Mouse (Mus musculus): ENCODE data around the gene Mb. TPM values are rescaled to one million over a fixed set of nuclear protein-coding genes. Genes with fewer than 3 reads are reported as not detected.

The Mb gene
- polyA plus RNA-seq, 1 experiment from 2014 or later: not detected

GRCm38 (mm10) chr15:77079256-77079822 is 28.9 kb upstream of the Mb start:
- H3K27me3 ChIP-seq: no peaks in the 10 kb centered on the region
- ATAC-seq (ENCODE audit: low FRiP score): no peak
- no peaks in the 10 kb centered on the region for H3K9me3 ChIP-seq
- no peak overlapping the region for H3K27ac ChIP-seq
- no peak overlapping the region for H3K4me3 ChIP-seq (replicated peaks)
- no peak overlapping the region for H3K4me2 ChIP-seq
- WGBS: 57% methylated on average over 14 of the region's 14 CpGs
- H3K36me3 ChIP-seq (replicated peaks): peaks cover 52% of the 10 kb centered on the region
- H3K9ac ChIP-seq: no peak overlapping the region
- H3K4me1 ChIP-seq: peaks cover 8% of the 10 kb centered on the region

GRCm38 (mm10) chr15:77078786-77079185 is 28.3 kb upstream of the Mb start:
- 54% methylated on average over 3 of the region's 3 CpGs for WGBS
- no peak for ATAC-seq (ENCODE audit: low FRiP score)
- H3K9ac ChIP-seq: no peak overlapping the region
- H3K9me3 ChIP-seq: no peaks in the 10 kb centered on the region
- H3K4me3 ChIP-seq (replicated peaks): no peak overlapping the region
- no peak overlapping the region for H3K27ac ChIP-seq
- no peaks in the 10 kb centered on the region for H3K27me3 ChIP-seq
- H3K4me1 ChIP-seq: peaks cover 8% of the 10 kb centered on the region
- H3K36me3 ChIP-seq (replicated peaks): peaks cover 52% of the 10 kb centered on the region
- H3K4me2 ChIP-seq: no peak overlapping the region

DNA sequence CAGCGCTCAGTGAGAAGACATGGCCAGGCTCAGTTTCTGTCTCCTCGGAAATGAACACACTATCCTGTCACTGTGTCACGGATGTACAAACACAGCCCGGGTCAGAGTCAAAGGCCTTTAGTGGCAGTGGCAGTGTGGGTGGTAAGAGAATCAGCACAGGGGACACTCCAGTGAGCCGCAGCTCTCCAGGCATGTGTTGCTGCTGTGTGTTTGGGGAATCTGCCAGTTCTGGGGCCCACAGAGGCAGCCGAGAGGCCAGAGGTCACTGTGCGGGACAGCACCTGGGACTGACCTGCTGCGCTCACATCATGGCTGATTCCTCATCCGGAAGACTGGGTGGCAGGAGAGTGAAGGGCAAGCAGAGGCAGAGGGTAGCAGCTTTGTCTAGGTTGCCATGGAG is 27.4 kb upstream of the Mb start:
- no peak overlapping the region for H3K4me2 ChIP-seq
- 0 out of 2 replicates have a peak, but pooled peaks cover 1% of the 10 kb centered on the region for H3K4me1 ChIP-seq
- H3K27ac ChIP-seq: no peak overlapping the region
- H3K9me3 ChIP-seq: no peaks in the 10 kb centered on the region
- no peaks in the 10 kb centered on the region for H3K27me3 ChIP-seq
- H3K36me3 ChIP-seq (replicated peaks): peaks cover 48% of the 10 kb centered on the region
- 92% methylated on average over 9 of the region's 9 CpGs for WGBS
- no peak for ATAC-seq (ENCODE audit: low FRiP score)
- no peak overlapping the region for H3K9ac ChIP-seq
- no peak overlapping the region for H3K4me3 ChIP-seq (replicated peaks)

- Histone ChIP-seq H3K27me3 (no peaks in the 10 kb centered on the region), H3K27ac (no peak overlapping the region), H3K4me1 (peaks cover 7% of the 10 kb centered on the region; the same call in 1 of the 2 replicates), H3K4me3 (replicated peaks) (no peak overlapping the region), H3K4me2 (no peak overlapping the region), H3K9ac (no peak overlapping the region), H3K9me3 (no peaks in the 10 kb centered on the region), H3K36me3 (replicated peaks) (peaks cover 35% of the 10 kb centered on the region)
- ATAC-seq (ENCODE audit: low FRiP score): no peak
- WGBS: 85% methylated on average over 3 of the region's 3 CpGs
Measured at GRCm38 (mm10) chr15:77076523-77076922, 26.1 kb upstream of the Mb start.

- WGBS: 70% methylated on average over 4 of the region's 4 CpGs
- no peak for ATAC-seq (ENCODE audit: low FRiP score)
- H3K9me3 ChIP-seq: no peaks in the 10 kb centered on the region
Measured at GRCm38 (mm10) chr15:77072556-77073163, 22.2 kb upstream of the Mb start.

DNA sequence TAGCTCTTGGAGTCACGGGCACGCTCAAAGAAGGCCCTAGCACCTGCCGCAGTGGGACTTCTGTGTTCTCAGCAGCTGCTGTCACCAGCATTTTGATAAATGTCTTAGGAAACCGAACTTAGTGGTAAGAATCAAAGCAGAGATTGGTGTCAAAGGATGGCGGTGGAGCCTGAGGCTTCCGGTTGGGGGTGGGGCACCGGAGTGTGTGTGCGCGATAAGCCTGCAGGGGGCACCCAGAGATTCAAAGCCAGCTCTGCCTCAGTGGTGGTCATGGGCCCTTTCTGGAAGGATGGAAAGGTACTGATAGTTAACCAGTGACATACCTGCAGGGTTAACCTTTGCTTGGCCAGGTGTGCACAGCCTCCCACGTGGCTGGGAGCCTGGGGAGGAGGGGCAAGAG is 21.0 kb upstream of the Mb start:
- Histone ChIP-seq H3K4me1 (peaks cover 9% of the 10 kb centered on the region; the same call in 1 of the 2 replicates), H3K4me2 (peak overlapping the region; percentile 32), H3K4me3 (replicated peaks) (no peak overlapping the region), H3K27ac (no peak overlapping the region), H3K27me3 (no peaks in the 10 kb centered on the region), H3K9me3 (no peaks in the 10 kb centered on the region), H3K36me3 (replicated peaks) (peaks cover 8% of the 10 kb centered on the region; the same call in 1 of the 2 replicates), H3K9ac (no peak overlapping the region)
- ATAC-seq (ENCODE audit: low FRiP score): 0 out of 2 replicates have a peak, but pooled peaks have one; percentile 60
- WGBS: 27% methylated on average over 10 of the region's 10 CpGs

More at GRCm38 (mm10) chr15:77072556-77073163, 22.2 kb upstream of the Mb start:
- no peak overlapping the region for H3K4me3 ChIP-seq (replicated peaks)
- H3K4me2 ChIP-seq: no peak overlapping the region
- peaks cover 9% of the 10 kb centered on the region; the same call in 1 of the 2 replicates for H3K4me1 ChIP-seq
- peaks cover 20% of the 10 kb centered on the region for H3K36me3 ChIP-seq (replicated peaks)
- H3K9ac ChIP-seq: no peak overlapping the region
- H3K27me3 ChIP-seq: no peaks in the 10 kb centered on the region
- peak overlapping the region; percentile 1; the same call in 1 of the 2 replicates for H3K27ac ChIP-seq

GRCm38 (mm10) chr15:77070745-77071268 is 20.3 kb upstream of the Mb start:
- Histone ChIP-seq H3K9me3 (no peaks in the 10 kb centered on the region), H3K36me3 (replicated peaks) (peaks cover 4% of the 10 kb centered on the region; the same call in 1 of the 2 replicates), H3K27me3 (no peaks in the 10 kb centered on the region), H3K4me1 (peaks cover 9% of the 10 kb centered on the region; the same call in 1 of the 2 replicates), H3K4me2 (no peak overlapping the region), H3K4me3 (replicated peaks) (no peak overlapping the region), H3K27ac (no peak overlapping the region), H3K9ac (no peak overlapping the region)
- no peak for ATAC-seq (ENCODE audit: low FRiP score)
- WGBS: 89% methylated on average over 11 of the region's 11 CpGs

GRCm38 (mm10) chr15:77069019-77069418 is 18.5 kb upstream of the Mb start:
- Histone ChIP-seq H3K9me3 (no peaks in the 10 kb centered on the region), H3K36me3 (replicated peaks) (no peaks in the 10 kb centered on the region), H3K9ac (no peak overlapping the region), H3K4me3 (replicated peaks) (no peak overlapping the region), H3K27me3 (no peaks in the 10 kb centered on the region), H3K4me2 (no peak overlapping the region), H3K27ac (no peak overlapping the region), H3K4me1 (peaks cover 9% of the 10 kb centered on the region; the same call in 1 of the 2 replicates)
- no peak for ATAC-seq (ENCODE audit: low FRiP score)
- 87% methylated on average over 3 of the region's 3 CpGs for WGBS

GRCm38 (mm10) chr15:77068439-77068861 is 18.0 kb upstream of the Mb start:
- Histone ChIP-seq H3K27me3 (no peaks in the 10 kb centered on the region), H3K4me2 (no peak overlapping the region), H3K9me3 (no peaks in the 10 kb centered on the region), H3K27ac (no peak overlapping the region), H3K36me3 (replicated peaks) (no peaks in the 10 kb centered on the region), H3K4me3 (replicated peaks) (no peak overlapping the region), H3K9ac (no peak overlapping the region), H3K4me1 (peaks cover 9% of the 10 kb centered on the region; the same call in 1 of the 2 replicates)
- no peak for ATAC-seq (ENCODE audit: low FRiP score)
- 65% methylated on average over 3 of the region's 3 CpGs for WGBS

DNA sequence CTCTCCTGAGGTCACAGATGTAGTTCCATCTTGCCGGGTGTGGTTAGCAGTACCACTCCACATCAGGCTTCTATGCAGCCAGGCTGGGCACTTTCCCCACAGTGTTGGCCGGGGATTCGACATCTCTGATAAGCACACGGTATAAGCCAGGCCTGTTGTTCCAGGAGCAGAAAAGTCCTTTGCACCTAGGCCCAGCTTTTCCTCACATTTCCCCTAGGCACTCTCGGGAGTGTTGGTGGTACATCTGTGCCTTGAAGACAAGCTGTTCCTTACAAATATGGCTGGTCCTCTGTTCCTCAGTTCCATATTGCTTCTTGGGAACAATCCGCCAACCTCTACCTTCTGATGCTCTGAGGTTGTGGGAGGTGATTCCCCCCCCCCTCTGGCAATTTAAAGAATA is 15.8 kb upstream of the Mb start:
- H3K27me3 ChIP-seq: no peaks in the 10 kb centered on the region
- no peak for ATAC-seq (ENCODE audit: low FRiP score)
- no peak overlapping the region for H3K9ac ChIP-seq
- no peaks in the 10 kb centered on the region for H3K9me3 ChIP-seq
- no peak overlapping the region for H3K27ac ChIP-seq
- WGBS: 86% methylated on average over 6 of the region's 6 CpGs
- H3K36me3 ChIP-seq (replicated peaks): no peaks in the 10 kb centered on the region
- no peak overlapping the region for H3K4me3 ChIP-seq (replicated peaks)
- no peaks in the 10 kb centered on the region; the same call in 1 of the 2 replicates for H3K4me1 ChIP-seq
- no peak overlapping the region for H3K4me2 ChIP-seq

- Histone ChIP-seq H3K9ac (no peak overlapping the region), H3K4me1 (no peaks in the 10 kb centered on the region; the same call in 1 of the 2 replicates), H3K36me3 (replicated peaks) (no peaks in the 10 kb centered on the region), H3K4me3 (replicated peaks) (no peak overlapping the region), H3K9me3 (no peaks in the 10 kb centered on the region), H3K27ac (no peak overlapping the region), H3K27me3 (no peaks in the 10 kb centered on the region), H3K4me2 (no peak overlapping the region)
- 92% methylated on average over 6 of the region's 6 CpGs for WGBS
- no peak for ATAC-seq (ENCODE audit: low FRiP score)
Measured at GRCm38 (mm10) chr15:77065259-77065852, 14.9 kb upstream of the Mb start.

GRCm38 (mm10) chr15:77062746-77063145 is 12.3 kb upstream of the Mb start:
- Histone ChIP-seq H3K9me3 (no peaks in the 10 kb centered on the region), H3K9ac (no peak overlapping the region), H3K4me3 (replicated peaks) (no peak overlapping the region), H3K4me1 (no peaks in the 10 kb centered on the region), H3K36me3 (replicated peaks) (no peaks in the 10 kb centered on the region), H3K27me3 (no peaks in the 10 kb centered on the region), H3K4me2 (no peak overlapping the region), H3K27ac (no peak overlapping the region)
- no peak for ATAC-seq (ENCODE audit: low FRiP score)
